Mouse (Mus musculus): ENCODE results near the gene Tsc2. TPM values are rescaled to one million over a fixed set of nuclear protein-coding genes. Genes with fewer than 3 reads are reported as not detected.
A peak's percentile ranks its signal among the peaks of the same experiment; 100 is the strongest.
"Not testable (repeated sequence)": the region's sequence is repeated elsewhere in the genome, so short reads cannot be mapped to it uniquely, and the experiment has no call there.

The Tsc2 gene
- total and polyA plus RNA-seq, 2 experiments from 2014 or later = 34.4 to 55.4 TPM

DNA sequence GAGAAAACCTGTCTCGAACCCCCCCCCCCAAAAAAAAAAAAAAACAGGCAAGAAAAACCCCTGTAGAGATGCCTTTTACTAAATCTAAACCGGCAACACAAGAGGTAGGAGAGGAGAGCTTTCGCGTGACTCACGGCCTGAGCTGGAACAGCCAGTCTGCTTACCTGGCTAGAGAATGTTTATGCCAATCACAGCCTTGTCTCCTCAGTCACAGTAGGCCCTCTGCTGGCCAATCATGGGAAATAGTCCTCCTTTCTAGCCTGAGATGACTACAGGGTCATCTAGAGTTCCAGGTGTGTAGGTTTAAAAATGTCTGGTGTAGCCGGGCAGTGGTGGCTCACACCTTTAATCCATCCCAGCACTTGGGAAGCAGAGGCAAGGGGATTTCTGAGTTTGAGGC, 35.0 kb upstream of the Tsc2 start:
- Histone ChIP-seq H3K27me3 (ENCODE audit: control insufficient read depth, insufficient read depth, low read length) (no peaks in the 10 kb centered on the region), H3K36me3 (replicated peaks; ENCODE audit: control insufficient read depth, insufficient read depth, low read length) (no peaks in the 10 kb centered on the region), H3K9me3 (replicated peaks; ENCODE audit: control insufficient read depth, low read length) (no peaks in the 10 kb centered on the region), H3K9ac (replicated peaks; ENCODE audit: low read depth, low read length) (no peak overlapping the region), H3K27ac (ENCODE audit: low read depth) (no peak overlapping the region), H3K4me3 (ENCODE audit: low read depth, low read length) (no peak overlapping the region), H3K4me1 (ENCODE audit: control insufficient read depth, insufficient read depth) (peaks cover 27% of the 10 kb centered on the region), H3K4me2 (ENCODE audit: low read depth, low read length) (no peak overlapping the region)
- DNase-seq (ENCODE audit: low spot score) = peak; percentile 62
- no peak for ATAC-seq (ENCODE audit: insufficient read depth, low read depth)
- TF ChIP-seq EP300 (IDR thresholded peaks at IDR 0.05; ENCODE audit: low read depth) = no peak
- TF ChIP-seq CTCF (IDR thresholded peaks at IDR 0.05; ENCODE audit: low read depth) = peak; percentile 75
- WGBS = 19% methylated on average over 6 of the region's 6 CpGs

DNA sequence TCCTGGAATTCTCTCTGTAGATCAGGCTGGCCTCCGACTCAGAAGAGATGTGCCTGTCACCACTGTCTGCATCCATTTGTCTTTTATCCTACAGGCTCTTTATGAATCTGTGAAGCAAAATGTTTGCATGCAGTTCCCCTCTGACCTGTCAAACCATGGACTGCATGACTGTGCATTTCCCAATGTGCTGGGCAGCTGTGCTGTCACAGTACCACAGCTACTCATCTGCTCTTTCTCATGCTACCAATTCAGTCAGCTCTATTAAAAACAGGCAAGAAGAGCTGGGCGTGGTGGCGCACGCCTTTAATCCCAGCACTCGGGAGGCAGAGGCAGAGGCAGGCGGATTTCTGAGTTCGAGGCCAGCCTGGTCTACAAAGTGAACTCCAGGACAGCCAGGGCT, 34.6 kb upstream of the Tsc2 start:
- DNase-seq (ENCODE audit: low spot score); H3K9me3 ChIP-seq (replicated peaks; ENCODE audit: control insufficient read depth, low read length); H3K4me3 ChIP-seq (ENCODE audit: low read depth, low read length); H3K36me3 ChIP-seq (replicated peaks; ENCODE audit: control insufficient read depth, insufficient read depth, low read length); H3K27me3 ChIP-seq (ENCODE audit: control insufficient read depth, insufficient read depth, low read length); H3K27ac ChIP-seq (ENCODE audit: low read depth); H3K4me2 ChIP-seq (ENCODE audit: low read depth, low read length); H3K9ac ChIP-seq (replicated peaks; ENCODE audit: low read depth, low read length); ATAC-seq (ENCODE audit: insufficient read depth, low read depth): not testable (repeated sequence)
- WGBS = 54% methylated on average over 7 of the region's 7 CpGs
- peaks cover 23% of the 10 kb centered on the region for H3K4me1 ChIP-seq (ENCODE audit: control insufficient read depth, insufficient read depth)

DNA sequence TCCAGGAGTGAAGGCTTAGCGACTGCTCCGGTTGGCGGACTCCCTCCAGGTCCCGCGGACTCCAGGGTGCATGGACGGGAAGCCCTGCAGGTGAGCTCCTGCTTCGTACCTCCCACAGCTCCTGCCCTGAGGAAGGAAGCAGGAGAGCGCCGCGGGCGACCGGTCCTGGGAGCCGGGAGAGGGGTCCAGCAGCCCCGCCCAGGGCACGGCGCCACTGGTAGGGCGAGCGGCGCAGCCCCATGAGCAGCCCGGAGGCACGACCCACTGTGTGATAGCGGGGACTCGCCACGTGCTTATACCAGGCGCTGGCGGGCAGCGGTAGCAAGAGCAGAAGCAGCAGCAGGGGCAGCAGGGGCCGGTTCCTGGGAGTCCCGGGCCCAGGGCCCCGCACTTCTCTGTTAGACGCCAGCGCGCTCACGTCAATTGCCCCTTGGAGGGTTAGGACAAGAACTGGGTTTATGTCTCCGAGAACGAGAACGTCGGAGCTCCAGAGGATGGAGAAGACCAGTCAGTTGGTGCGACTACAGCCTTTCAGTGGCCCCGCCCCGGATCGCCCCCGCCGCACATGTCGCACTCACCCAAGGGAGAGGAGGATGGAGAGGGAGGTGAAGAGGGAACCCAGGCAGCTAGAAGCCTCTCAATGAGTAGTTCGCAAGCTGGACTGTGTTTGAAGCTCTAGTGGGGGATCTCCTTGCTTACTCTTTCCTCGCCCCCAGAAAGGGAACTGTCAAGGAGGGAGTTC, 25.8 kb upstream of the Tsc2 start, which contains the start of gene Npw:
TSS of gene Npw (minus strand) at position 441 of the 742 bp plus-strand sequence.
- Histone ChIP-seq H3K9ac (replicated peaks; ENCODE audit: low read depth, low read length) (peak within 1 kb of the TSS; percentile 35; the same call in 1 of the 2 replicates), H3K4me2 (ENCODE audit: low read depth, low read length) (peak within 1 kb of the TSS; percentile 59), H3K9me3 (replicated peaks; ENCODE audit: control insufficient read depth, low read length) (no peaks in the 10 kb centered on the region), H3K4me3 (ENCODE audit: low read depth, low read length) (peak within 1 kb of the TSS; percentile 36), H3K27ac (ENCODE audit: low read depth) (no peak within 1 kb of the TSS), H3K36me3 (replicated peaks; ENCODE audit: control insufficient read depth, insufficient read depth, low read length) (no peaks in the 10 kb centered on the region), H3K27me3 (ENCODE audit: control insufficient read depth, insufficient read depth, low read length) (peaks cover 43% of the 10 kb centered on the region), H3K4me1 (ENCODE audit: control insufficient read depth, insufficient read depth) (peaks cover 7% of the 10 kb centered on the region; the same call in 1 of the 2 replicates)
- DNase-seq (ENCODE audit: low spot score) = no peak
- 2% methylated on average over 47 of the region's 47 CpGs for WGBS
- ATAC-seq (ENCODE audit: insufficient read depth, low read depth) = peak; percentile 42
- TF ChIP-seq EP300 (IDR thresholded peaks at IDR 0.05; ENCODE audit: low read depth) = no peak
- no peak for TF ChIP-seq CTCF (IDR thresholded peaks at IDR 0.05; ENCODE audit: low read depth)

DNA sequence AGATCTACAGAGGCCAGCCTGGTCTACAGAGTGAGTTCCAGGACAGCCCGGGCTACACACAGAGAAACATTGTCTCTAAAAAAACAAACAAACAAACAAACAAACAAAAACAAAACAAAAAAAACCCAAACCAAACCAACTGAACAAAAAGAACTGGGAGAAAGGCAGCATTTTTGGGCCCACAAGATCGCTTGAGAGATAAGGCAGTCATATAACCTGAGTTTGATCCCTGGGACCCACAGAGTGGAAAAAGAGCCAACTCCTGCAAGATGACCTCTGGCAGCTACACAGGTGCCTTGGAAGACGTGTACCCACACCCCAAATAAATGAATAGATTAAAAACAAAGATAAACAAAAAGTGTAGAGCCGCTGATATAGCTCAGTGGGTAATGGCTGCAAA, 22.5 kb upstream of the Tsc2 start:
- Histone ChIP-seq H3K27ac (ENCODE audit: low read depth) (no peak overlapping the region), H3K4me1 (ENCODE audit: control insufficient read depth, insufficient read depth) (peaks cover 11% of the 10 kb centered on the region; the same call in 1 of the 2 replicates), H3K9ac (replicated peaks; ENCODE audit: low read depth, low read length) (no peak overlapping the region), H3K4me2 (ENCODE audit: low read depth, low read length) (no peak overlapping the region), H3K9me3 (replicated peaks; ENCODE audit: control insufficient read depth, low read length) (no peaks in the 10 kb centered on the region), H3K4me3 (ENCODE audit: low read depth, low read length) (no peak overlapping the region), H3K27me3 (ENCODE audit: control insufficient read depth, insufficient read depth, low read length) (peaks cover 33% of the 10 kb centered on the region), H3K36me3 (replicated peaks; ENCODE audit: control insufficient read depth, insufficient read depth, low read length) (no peaks in the 10 kb centered on the region)
- DNase-seq (ENCODE audit: low spot score) = no peak
- WGBS = 72% methylated on average over 4 of the region's 4 CpGs
- TF ChIP-seq CTCF (IDR thresholded peaks at IDR 0.05; ENCODE audit: low read depth) (no peak), EP300 (IDR thresholded peaks at IDR 0.05; ENCODE audit: low read depth) (no peak)
- no peak for ATAC-seq (ENCODE audit: insufficient read depth, low read depth)

DNA sequence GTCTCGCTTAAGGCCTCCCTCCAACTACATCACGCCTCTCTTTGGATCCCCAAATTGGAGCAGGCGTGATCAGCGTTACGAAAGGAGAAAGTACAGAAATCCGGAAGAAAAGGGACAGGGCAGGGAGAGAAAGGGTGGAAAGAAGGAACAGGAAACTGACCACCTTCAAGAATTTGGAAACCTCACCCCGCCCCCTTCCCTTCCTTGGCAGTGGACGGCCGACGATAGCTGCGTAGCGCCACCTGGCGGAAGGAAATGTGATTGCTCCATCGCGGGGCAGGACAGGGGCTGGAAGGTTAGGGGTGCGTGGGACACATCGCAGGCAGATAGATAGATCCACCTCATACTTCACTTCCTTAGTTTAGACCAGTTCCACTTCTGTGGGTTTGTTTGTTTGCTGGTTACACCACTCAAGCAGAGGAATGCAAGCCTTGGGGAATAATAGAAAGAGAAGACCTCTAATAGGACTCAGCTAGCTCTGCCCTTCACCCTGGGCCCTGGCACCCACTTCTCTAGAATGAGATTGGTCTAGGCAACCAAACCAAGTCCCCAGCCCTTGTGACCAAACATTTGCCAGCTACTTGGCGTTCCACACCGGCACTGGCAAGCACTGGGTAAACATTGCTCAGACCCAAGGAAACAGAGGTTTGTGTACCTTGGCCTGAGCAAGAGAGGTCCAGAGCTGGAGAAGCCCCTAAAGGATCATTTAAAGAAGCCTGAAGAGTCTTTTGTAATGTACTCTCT, 21.7 kb upstream of the Tsc2 start:
- WGBS = 4% methylated on average over 19 of the region's 19 CpGs
- DNase-seq (ENCODE audit: low spot score) (peak; percentile 80), ATAC-seq (ENCODE audit: insufficient read depth, low read depth) (peak; percentile 45; the same call in 1 of the 2 replicates)
- Histone ChIP-seq H3K9me3 (replicated peaks; ENCODE audit: control insufficient read depth, low read length) (no peaks in the 10 kb centered on the region), H3K36me3 (replicated peaks; ENCODE audit: control insufficient read depth, insufficient read depth, low read length) (no peaks in the 10 kb centered on the region), H3K4me2 (ENCODE audit: low read depth, low read length) (peak overlapping the region; percentile 52), H3K27me3 (ENCODE audit: control insufficient read depth, insufficient read depth, low read length) (peaks cover 32% of the 10 kb centered on the region), H3K4me3 (ENCODE audit: low read depth, low read length) (peak overlapping the region; percentile 16; the same call in 1 of the 2 replicates), H3K4me1 (ENCODE audit: control insufficient read depth, insufficient read depth) (peaks cover 11% of the 10 kb centered on the region; the same call in 1 of the 2 replicates), H3K9ac (replicated peaks; ENCODE audit: low read depth, low read length) (no peak overlapping the region), H3K27ac (ENCODE audit: low read depth) (no peak overlapping the region)
- peak; percentile 97 for TF ChIP-seq CTCF (IDR thresholded peaks at IDR 0.05; ENCODE audit: low read depth)
- TF ChIP-seq EP300 (IDR thresholded peaks at IDR 0.05; ENCODE audit: low read depth) = no peak
